Mouse (Mus musculus): ENCODE results near the gene Arl6ip6. TPM values are rescaled to one million over a fixed set of nuclear protein-coding genes. Genes with fewer than 3 reads are reported as not detected.

Arl6ip6 gene
- total and polyA plus RNA-seq, 3 experiments, result 43.8 to 438 (median 53.1) TPM

DNA sequence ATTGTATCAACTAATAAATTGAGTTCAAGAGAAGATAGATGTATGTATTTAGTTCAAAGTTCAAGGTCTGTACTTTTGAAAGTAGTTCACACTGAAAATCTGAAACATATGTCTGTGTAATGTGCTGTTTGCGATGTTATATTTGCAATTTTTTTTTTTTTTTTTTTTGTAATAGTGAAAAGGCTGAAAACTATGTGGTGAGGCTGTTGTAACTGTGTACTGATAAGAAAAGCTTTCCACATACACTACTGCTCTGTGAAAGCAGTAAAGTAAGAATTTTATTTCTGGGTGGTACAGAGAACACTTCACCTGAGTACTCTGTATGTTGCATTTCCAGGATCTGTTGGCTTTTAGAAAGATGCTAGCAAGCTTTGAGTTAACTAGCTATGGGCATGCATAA, 7.7 kb downstream of the Arl6ip6 start:
- no peak for TF ChIP-seq NRF1 (IDR thresholded peaks at IDR 0.05; ENCODE audit: insufficient read depth, low read depth, low read length, poor library complexity, severe bottlenecking)
- TF ChIP-seq ZNF384 (IDR thresholded peaks at IDR 0.05; ENCODE audit: low read depth, low read length), result peak; percentile 82
- Histone ChIP-seq H3K9ac (ENCODE audit: control insufficient read depth, low read depth, low read length, poor library complexity, severe bottlenecking) (no peak overlapping the region), H3K4me3 (ENCODE audit: control insufficient read depth in 1 of 2, insufficient read depth in 1 of 2, low read depth in 2 of 2, low read length in 2 of 2) (no peak overlapping the region), H3K36me3 (ENCODE audit: control insufficient read depth in 1 of 2, insufficient read depth in 2 of 2, low read length in 2 of 2) (peaks cover 15 to 39% of the 10 kb centered on the region in 2 experiments), H3K27ac (ENCODE audit: control insufficient read depth, low read depth, low read length) (0 out of 2 replicates have a peak overlapping the region, but pooled peaks have one; percentile 36), H3K9me3 (replicated peaks; ENCODE audit: insufficient read depth, low read length) (no peaks in the 10 kb centered on the region), H3K79me2 (ENCODE audit: control insufficient read depth, insufficient read depth, low read length, poor library complexity) (peaks cover 12% of the 10 kb centered on the region), H3K4me1 (ENCODE audit: control insufficient read depth in 1 of 2, insufficient read depth in 2 of 2, low read length in 2 of 2) (peaks cover 6% of the 10 kb centered on the region in 2 experiments; a peak in 3 of 4 replicates), H3K27me3 (ENCODE audit: control insufficient read depth in 1 of 2, insufficient read depth in 2 of 2, low read length in 2 of 2) (no peaks in the 10 kb centered on the region)
- DNase-seq (ENCODE audit: low read depth, low spot score), result no peak

DNA sequence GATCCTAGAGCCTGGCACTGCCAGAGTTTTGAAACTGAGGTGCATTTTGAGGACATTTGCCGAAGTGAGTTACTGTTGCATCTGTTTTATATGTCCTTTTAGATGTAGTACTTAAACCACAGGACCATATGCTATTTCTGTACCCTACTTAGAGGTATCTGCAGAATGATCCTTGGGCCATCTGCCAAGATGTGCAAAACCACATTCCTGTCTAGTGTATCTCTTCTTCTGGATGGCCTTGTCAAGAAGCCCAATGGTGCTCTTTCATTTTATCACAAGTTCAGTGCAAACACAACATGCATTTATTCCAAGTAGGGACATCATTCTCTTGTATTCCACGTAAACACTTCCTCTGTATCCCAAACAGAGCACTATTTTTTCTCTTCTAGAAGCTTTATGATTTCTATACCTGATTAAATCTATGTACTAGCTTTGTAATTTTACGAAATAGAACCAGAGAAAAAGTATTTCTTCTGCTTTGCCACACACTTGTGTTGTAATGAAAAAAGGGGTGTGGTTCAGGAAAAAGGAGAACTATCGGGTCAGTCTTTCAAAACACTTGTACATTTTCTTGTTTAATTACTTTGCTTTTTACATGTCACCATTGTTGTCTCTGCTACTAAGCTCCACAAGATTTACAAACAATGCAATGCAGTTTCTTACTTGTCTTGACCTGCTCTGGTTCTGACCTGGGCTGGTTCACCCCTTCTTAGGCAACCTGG, 8.8 kb downstream of the Arl6ip6 start:
- no peak overlapping the region for H3K4me3 ChIP-seq (ENCODE audit: control insufficient read depth in 1 of 2, insufficient read depth in 1 of 2, low read depth in 2 of 2, low read length in 2 of 2)
- TF ChIP-seq USF2 (IDR thresholded peaks at IDR 0.05; ENCODE audit: borderline replicate concordance in 1 of 2, insufficient read depth in 1 of 2, low read depth in 1 of 2, low read length in 2 of 2) (no peak), MAFK (IDR thresholded peaks at IDR 0.05; ENCODE audit: borderline replicate concordance, low read depth, low read length) (no peak), MXI1 (IDR thresholded peaks at IDR 0.05; ENCODE audit: low read depth, low read length) (peak; percentile 37; the same call in 1 of the 2 replicates), ETS1 (IDR thresholded peaks at IDR 0.05; ENCODE audit: low read depth, low read length) (peak; percentile 88), MYC (IDR thresholded peaks at IDR 0.05; ENCODE audit: low read depth, low read length) (0 out of 2 replicates have a peak, but pooled peaks have one; percentile 33), ZKSCAN1 (IDR thresholded peaks at IDR 0.05; ENCODE audit: low read depth, low read length) (no peak), CHD2 (IDR thresholded peaks at IDR 0.05; ENCODE audit: low read length) (no peak), USF1 (IDR thresholded peaks at IDR 0.05; ENCODE audit: low read depth, low read length) (0 out of 2 replicates have a peak, but pooled peaks have one; percentile 7), CTCF (IDR thresholded peaks at IDR 0.05 in 2 of 3, conservative IDR thresholded peaks at IDR 0.05 in 1 of 3; ENCODE audit: control insufficient read depth in 1 of 3, insufficient read depth in 1 of 3, low read depth in 2 of 3, low read length in 3 of 3, poor library complexity in 1 of 3, severe bottlenecking in 1 of 3) (no peak), TCF12 (IDR thresholded peaks at IDR 0.05; ENCODE audit: low read depth, low read length) (peak; percentile 43; the same call in 1 of the 2 replicates), SMC3 (IDR thresholded peaks at IDR 0.05; ENCODE audit: low read depth, low read length) (no peak), RCOR1 (IDR thresholded peaks at IDR 0.05; ENCODE audit: low read depth, low read length) (peak; percentile 30; the same call in 1 of the 2 replicates), MEF2A (IDR thresholded peaks at IDR 0.05; ENCODE audit: extremely low read depth, insufficient replicate concordance, low read depth, low read length, poor library complexity, severe bottlenecking) (peak; percentile 89; the same call in 1 of the 2 replicates), ZMIZ1 (IDR thresholded peaks at IDR 0.05; ENCODE audit: low read depth, low read length) (no peak), MAX (IDR thresholded peaks at IDR 0.05; ENCODE audit: low read length) (peak; percentile 46; the same call in 1 of the 2 replicates), GATA1 (IDR thresholded peaks at IDR 0.05; ENCODE audit: low read depth, low read length) (peak; percentile 36; the same call in 1 of the 2 replicates), EP300 (IDR thresholded peaks at IDR 0.05; ENCODE audit: low read depth in 1 of 2, low read length in 2 of 2) (peak; percentile 31 to 61; a peak in 3 of 4 replicates), SIN3A (IDR thresholded peaks at IDR 0.05; ENCODE audit: low read length) (peak; percentile 85)
- peaks cover 4 to 6% of the 10 kb centered on the region in 2 experiments; a peak in 3 of 4 replicates for H3K4me1 ChIP-seq (ENCODE audit: control insufficient read depth in 1 of 2, insufficient read depth in 2 of 2, low read length in 2 of 2)
- peak; percentile 91 for DNase-seq (ENCODE audit: low read depth, low spot score)
- H3K9me3 ChIP-seq (replicated peaks; ENCODE audit: insufficient read depth, low read length), result no peaks in the 10 kb centered on the region
- H3K79me2 ChIP-seq (ENCODE audit: control insufficient read depth, insufficient read depth, low read length, poor library complexity), result peaks cover 11% of the 10 kb centered on the region
- H3K36me3 ChIP-seq (ENCODE audit: control insufficient read depth in 1 of 2, insufficient read depth in 2 of 2, low read length in 2 of 2), result peaks cover 15 to 35% of the 10 kb centered on the region in 2 experiments
- 0 out of 2 replicates have a peak overlapping the region, but pooled peaks have one; percentile 30 for H3K9ac ChIP-seq (ENCODE audit: control insufficient read depth, low read depth, low read length, poor library complexity, severe bottlenecking)
- no peaks in the 10 kb centered on the region for H3K27me3 ChIP-seq (ENCODE audit: control insufficient read depth in 1 of 2, insufficient read depth in 2 of 2, low read length in 2 of 2)
- peak overlapping the region; percentile 67 for H3K27ac ChIP-seq (ENCODE audit: control insufficient read depth, low read depth, low read length)

All from MEL (cell line).